Mouse (Mus musculus) olfactory bulb, adult 2 months (tissue): ENCODE measurements around the gene Exoc2.

Source experiments
- CTCF ChIP-seq: fragments of 200-500 bp; IDR thresholded peaks from 2 replicates; pipeline ENCODE4 v1.5.1; 2012; ENCODE audit warnings: low read depth, mild to moderate bottlenecking, low read length, moderate library complexity; ENCODE audit not compliant: insufficient read depth
- POLR2A ChIP-seq: fragments of 200-500 bp; IDR thresholded peaks from 2 replicates; pipeline ENCODE4 v1.6.1; 2012; ENCODE audit warnings: mild to moderate bottlenecking, low read depth, low read length, moderate library complexity; ENCODE audit not compliant: insufficient read depth

DNA sequence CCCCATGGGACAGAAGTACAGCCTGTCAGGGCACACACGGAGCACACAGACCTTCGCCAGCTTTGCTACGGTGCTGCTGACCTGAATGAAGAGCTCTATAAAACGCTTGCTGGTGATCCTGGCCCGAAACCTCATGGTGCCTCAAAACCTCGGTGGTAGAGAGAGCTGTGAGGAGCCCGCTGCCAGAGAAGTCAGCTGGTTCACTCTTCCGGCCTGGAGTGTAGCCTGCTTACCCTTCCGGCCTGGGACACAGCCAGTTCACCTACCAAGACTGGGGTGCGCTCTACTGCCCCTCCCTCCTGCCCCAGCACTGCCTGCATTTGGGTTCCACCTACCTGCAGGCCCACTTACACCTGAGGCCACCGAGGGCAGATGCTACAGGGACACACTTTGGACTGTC lies 26.4 kb downstream of the Exoc2 start, which contains the start of gene Hus1b:
- TF ChIP-seq CTCF: no peak
- TF ChIP-seq POLR2A: no peak
